19 mouse cellular contexts compared by ENCODE assay signal in genomic region chr17:85584573-85584972, GRCm38 (mm10). TPM values are rescaled to one million over a fixed set of nuclear protein-coding genes. Genes with fewer than 3 reads are reported as not detected.
"Had no signal": no experiment of that assay in that cellular context is flagged by ENCODE, and none has a peak within 500 bp of the region (broad histone marks: within the 10 kb centered on the region; RNA-seq: fewer than 3 reads in every experiment).

No protein-coding gene starts in this region.

- H3K27me3 ChIP-seq: liver, embryonic 15.5 days; neural tube, embryonic 15.5 days had no signal

- H3K9ac ChIP-seq: liver, embryonic 15.5 days; neural tube, embryonic 15.5 days had no signal

- H3K4me1 ChIP-seq: liver, embryonic 15.5 days; neural tube, embryonic 15.5 days had no signal

- H3K9me3 ChIP-seq: limb, embryonic 10.5 days; liver, embryonic 15.5 days; neural tube, embryonic 15.5 days had no signal

- ATAC-seq: lung, postnatal 0 days had no signal

- H3K4me2 ChIP-seq: liver, embryonic 11.5 days; liver, embryonic 15.5 days; neural tube, embryonic 15.5 days had no signal

- H3K36me3 ChIP-seq: limb, embryonic 10.5 days; liver, embryonic 15.5 days; neural tube, embryonic 15.5 days had no signal

- DNase-seq: kidney, adult 18-20 months; kidney, postnatal 10 days; kidney, postnatal 4 days; lung, adult 2 months; lung, postnatal 4 days; right cerebral cortex, postnatal 4 days; spleen, adult 18-20 months; thymus, adult 18-20 months; thymus, postnatal 25 days had no signal

- H3K4me3 ChIP-seq: limb, embryonic 10.5 days; liver, embryonic 15.5 days; myocyte; neural tube, embryonic 15.5 days had no signal

- H3K27ac ChIP-seq: limb, embryonic 10.5 days; liver, embryonic 15.5 days; neural tube, embryonic 15.5 days had no signal

RNA-seq across cellular contexts. Expression of gene Six3, which starts 28.8 kb away (rescaled TPM):
- total RNA-seq: megakaryocyte, adult 5-6 weeks had no signal
- polyA plus RNA-seq: kidney, embryonic 14.5 days; limb, embryonic 10.5 days; liver, embryonic 11.5 days; liver, embryonic 15.5 days; lung, adult 2 months; lung, postnatal 0 days; myocyte; neural tube, embryonic 15.5 days; stomach, embryonic 14.5 days; urinary bladder, adult 2 months had no signal
